Mouse (Mus musculus) brain, embryonic 14.5 days (tissue): ENCODE results near the gene Hoxc4.

Source experiments
- CTCF ChIP-seq: fragments of 200-500 bp; IDR thresholded peaks from 2 replicates; pipeline ENCODE4 v1.5.1; 2012; ENCODE audit warnings: inconsistent platforms, mild to moderate bottlenecking, moderate library complexity, borderline replicate concordance; ENCODE audit not compliant: insufficient read depth, insufficient read length; ENCODE audit errors: extremely low read depth
- POLR2A ChIP-seq: fragments of 200-500 bp; IDR thresholded peaks from 2 replicates; pipeline ENCODE4 v1.6.1; 2012; ENCODE audit warnings: mild to moderate bottlenecking, inconsistent platforms, borderline replicate concordance; ENCODE audit not compliant: poor library complexity, insufficient read depth, insufficient read length, severe bottlenecking; ENCODE audit errors: extremely low read depth

GRCm38 (mm10) chr15:103002156-103002555 is 16.6 kb upstream of the Hoxc4 start:
- TF ChIP-seq CTCF = no peak
- TF ChIP-seq POLR2A = no peak
